Mouse (Mus musculus) forebrain, embryonic 16.5 days (tissue): ENCODE data around the gene Lmntd2. TPM values are rescaled to one million over a fixed set of nuclear protein-coding genes. Genes with fewer than 3 reads are reported as not detected.

Experiments used
- ATAC-seq: fragments of 200-750 bp; cut with Nextera tagmentation; 2 replicates; pipeline ENCODE4 v1.8.0; 2017; ENCODE audit warnings: mild to moderate bottlenecking, moderate library complexity
- H3K27ac ChIP-seq: fragments of 300-500 bp; sonication (generic); 2 replicates; pipeline ENCODE4 v1.5.1; 2014; ENCODE audit warnings: low read length, control low read depth
- H3K27me3 ChIP-seq: fragments of 300-500 bp; sonication (generic); replicated peaks from 2 replicates; pipeline ENCODE4 v1.6.1; 2014; ENCODE audit warnings: low read length; ENCODE audit not compliant: control insufficient read depth, insufficient read depth
- H3K36me3 ChIP-seq: fragments of 300-500 bp; sonication (generic); 2 replicates; pipeline ENCODE4 v1.6.1; 2014; ENCODE audit not compliant: control insufficient read depth, insufficient read depth
- H3K4me1 ChIP-seq: fragments of 300-500 bp; sonication (generic); replicated peaks from 2 replicates; pipeline ENCODE4 v1.6.1; 2014; ENCODE audit warnings: low read length; ENCODE audit not compliant: control insufficient read depth, insufficient read depth
- H3K4me2 ChIP-seq: fragments of 300-500 bp; sonication (generic); 2 replicates; pipeline ENCODE4 v1.6.1; 2014; ENCODE audit warnings: mild to moderate bottlenecking, low read length, control low read depth
- H3K4me3 ChIP-seq: fragments of 300-500 bp; sonication (generic); replicated peaks from 2 replicates; pipeline ENCODE4 v1.5.1; 2014; ENCODE audit warnings: mild to moderate bottlenecking, low read length, control low read depth
- H3K9ac ChIP-seq: fragments of 300-500 bp; sonication (generic); replicated peaks from 2 replicates; pipeline ENCODE4 v1.6.1; 2014; ENCODE audit warnings: low read depth, low read length, control low read depth
- H3K9me3 ChIP-seq: fragments of 300-500 bp; sonication (generic); 2 replicates; pipeline ENCODE4 v1.6.1; 2016; ENCODE audit warnings: low read length; ENCODE audit not compliant: control insufficient read depth
- WGBS: fragments of 180-500 bp; shearing (Covaris S2); extraction: QIAGEN DNeasy Blood & Tissue Kit; methylation state at CpG from one replicate; pipeline ENCODE4 v1.1.7; 2014; 5-methylcytosine and 5-hydroxymethylcytosine counted together
- polyA plus RNA-seq: library from polyadenylated mRNA; unstranded; fragments of >200 nt; fragmentation: Nextera tagmentation; extraction: Ambion mirVana; gene quantifications from 2 replicates; pipeline ENCODE4 v1.2.1, GENCODE M21; 2015

Gene Lmntd2
- polyA plus RNA-seq, 1 experiment from 2014 or later = 1.2 TPM

- H3K27me3 ChIP-seq = no peaks in the 10 kb centered on the region
- no peak overlapping the region for H3K9ac ChIP-seq
- peaks cover 22% of the 10 kb centered on the region for H3K36me3 ChIP-seq
- H3K4me2 ChIP-seq = no peak overlapping the region
- no peak for ATAC-seq
- no peak overlapping the region for H3K4me3 ChIP-seq
- H3K9me3 ChIP-seq = no peaks in the 10 kb centered on the region
- no peak overlapping the region for H3K27ac ChIP-seq
- H3K4me1 ChIP-seq = peaks cover 9% of the 10 kb centered on the region
- WGBS = 82% methylated on average over 3 of the region's 3 CpGs
These were observed 25.7 kb downstream of the Lmntd2 start for GRCm38 (mm10) chr7:141188194-141188593.

- Histone ChIP-seq H3K9ac (0 out of 2 replicates have a peak overlapping the region, but pooled peaks have one; percentile 25), H3K4me2 (no peak overlapping the region), H3K27me3 (no peaks in the 10 kb centered on the region), H3K4me1 (peaks cover 11% of the 10 kb centered on the region), H3K36me3 (no peaks in the 10 kb centered on the region), H3K4me3 (no peak overlapping the region), H3K9me3 (no peaks in the 10 kb centered on the region), H3K27ac (no peak overlapping the region)
- WGBS = 3% methylated on average over 8 of the region's 8 CpGs
- ATAC-seq = no peak
These were observed 37.7 kb downstream of the Lmntd2 start for GRCm38 (mm10) chr7:141176173-141176572.

GRCm38 (mm10) chr7:141175068-141175467 lies 38.8 kb downstream of the Lmntd2 start:
- ATAC-seq = no peak
- WGBS = 86% methylated on average over 4 of the region's 4 CpGs

GRCm38 (mm10) chr7:141173323-141173850 lies 40.5 kb downstream of the Lmntd2 start:
- Histone ChIP-seq H3K4me3 (peak overlapping the region; percentile 47), H3K9me3 (no peaks in the 10 kb centered on the region), H3K9ac (peak overlapping the region; percentile 64), H3K36me3 (no peaks in the 10 kb centered on the region), H3K27me3 (no peaks in the 10 kb centered on the region), H3K4me2 (peak overlapping the region; percentile 87), H3K4me1 (peaks cover 16% of the 10 kb centered on the region), H3K27ac (peak overlapping the region; percentile 86)
- 85% methylated on average over 5 of the region's 5 CpGs for WGBS
- ATAC-seq = no peak

More at GRCm38 (mm10) chr7:141175068-141175467, 38.8 kb downstream of the Lmntd2 start:
- no peaks in the 10 kb centered on the region for H3K36me3 ChIP-seq
- no peaks in the 10 kb centered on the region for H3K9me3 ChIP-seq
- H3K4me2 ChIP-seq = no peak overlapping the region
- peaks cover 11% of the 10 kb centered on the region for H3K4me1 ChIP-seq
- no peak overlapping the region for H3K27ac ChIP-seq
- no peaks in the 10 kb centered on the region for H3K27me3 ChIP-seq
- no peak overlapping the region for H3K4me3 ChIP-seq
- H3K9ac ChIP-seq = no peak overlapping the region

GRCm38 (mm10) chr7:141172116-141173006 lies 41.5 kb downstream of the Lmntd2 start, which contains the start of gene Rnh1:
Rnh1 (minus strand) TSS chr7:141172857.
- peak within 1 kb of the TSS; percentile 86 for H3K27ac ChIP-seq
- peaks cover 20% of the 10 kb centered on the region for H3K4me1 ChIP-seq
- H3K4me3 ChIP-seq = peak within 1 kb of the TSS; percentile 47
- peak within 1 kb of the TSS; percentile 64 for H3K9ac ChIP-seq
- WGBS = 3% methylated on average over 55 of the region's 55 CpGs
- ATAC-seq = peak; percentile 98
- no peaks in the 10 kb centered on the region for H3K36me3 ChIP-seq
- H3K9me3 ChIP-seq = no peaks in the 10 kb centered on the region
- peak within 1 kb of the TSS; percentile 87 for H3K4me2 ChIP-seq
- no peaks in the 10 kb centered on the region for H3K27me3 ChIP-seq

GRCm38 (mm10) chr7:141169866-141170265 lies 44.0 kb downstream of the Lmntd2 start:
- Histone ChIP-seq H3K4me3 (no peak overlapping the region), H3K27me3 (no peaks in the 10 kb centered on the region), H3K9ac (no peak overlapping the region), H3K27ac (no peak overlapping the region), H3K36me3 (no peaks in the 10 kb centered on the region), H3K9me3 (no peaks in the 10 kb centered on the region), H3K4me1 (peaks cover 18% of the 10 kb centered on the region), H3K4me2 (no peak overlapping the region)
- ATAC-seq = no peak

GRCm38 (mm10) chr7:141169300-141169699 lies 44.6 kb downstream of the Lmntd2 start:
- Histone ChIP-seq H3K4me1 (peaks cover 18% of the 10 kb centered on the region), H3K27ac (no peak overlapping the region), H3K27me3 (no peaks in the 10 kb centered on the region), H3K4me2 (no peak overlapping the region), H3K4me3 (no peak overlapping the region), H3K9ac (0 out of 2 replicates have a peak overlapping the region, but pooled peaks have one; percentile 11), H3K36me3 (no peaks in the 10 kb centered on the region), H3K9me3 (no peaks in the 10 kb centered on the region)
- no peak for ATAC-seq
- WGBS = 29% methylated on average over 1 of the region's 1 CpGs

GRCm38 (mm10) chr7:141168518-141168953 lies 45.3 kb downstream of the Lmntd2 start:
- Histone ChIP-seq H3K4me2 (peak overlapping the region; percentile 50), H3K27ac (no peak overlapping the region), H3K27me3 (no peaks in the 10 kb centered on the region), H3K9ac (peak overlapping the region; percentile 43), H3K4me3 (peak overlapping the region; percentile 33), H3K9me3 (no peaks in the 10 kb centered on the region), H3K4me1 (peaks cover 18% of the 10 kb centered on the region), H3K36me3 (no peaks in the 10 kb centered on the region)
- 3% methylated on average over 22 of the region's 22 CpGs for WGBS
- ATAC-seq = no peak

GRCm38 (mm10) chr7:141167901-141168517 lies 45.9 kb downstream of the Lmntd2 start:
- Histone ChIP-seq H3K4me1 (peaks cover 13% of the 10 kb centered on the region), H3K4me3 (peak overlapping the region; percentile 33), H3K4me2 (peak overlapping the region; percentile 50), H3K27me3 (no peaks in the 10 kb centered on the region), H3K36me3 (no peaks in the 10 kb centered on the region), H3K9ac (peak overlapping the region; percentile 43), H3K9me3 (no peaks in the 10 kb centered on the region), H3K27ac (no peak overlapping the region)
- 25% methylated on average over 7 of the region's 7 CpGs for WGBS
- ATAC-seq = no peak
